Mouse (Mus musculus): ENCODE measurements around the gene Trrap. TPM values are rescaled to one million over a fixed set of nuclear protein-coding genes. Genes with fewer than 3 reads are reported as not detected.

Gene Trrap
- total and polyA plus RNA-seq, 3 experiments, result 44.1 to 91.6 (median 45.6) TPM

DNA sequence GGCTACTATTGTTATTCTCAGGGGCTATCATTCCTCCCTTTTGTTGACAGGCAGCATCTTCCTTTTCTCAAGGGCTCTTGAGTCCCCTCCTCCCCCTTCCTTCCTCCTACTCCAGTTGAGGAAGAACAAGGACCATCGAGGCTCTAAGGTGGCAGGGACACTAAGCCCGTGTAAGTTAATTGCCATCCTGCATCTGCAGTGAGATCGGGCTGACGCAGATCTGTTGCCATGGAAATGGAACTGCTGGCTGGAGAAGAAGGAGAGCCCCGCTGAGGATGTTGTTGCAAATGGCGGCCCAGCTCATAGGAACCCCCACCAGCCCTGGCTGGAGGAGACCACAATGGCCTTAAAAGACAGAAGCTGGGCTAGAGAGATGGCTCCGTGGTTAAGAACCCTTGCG is 9.1 kb upstream of the Trrap start:
- Histone ChIP-seq H3K79me2 (ENCODE audit: control insufficient read depth, insufficient read depth, low read length, poor library complexity) (no peaks in the 10 kb centered on the region), H3K27ac (ENCODE audit: control insufficient read depth, low read depth, low read length) (no peak overlapping the region), H3K27me3 (ENCODE audit: control insufficient read depth in 1 of 2, insufficient read depth in 2 of 2, low read length in 2 of 2) (0 out of 4 replicates have a peak, but pooled peaks cover 0 to 1% of the 10 kb centered on the region in 2 experiments), H3K9me3 (replicated peaks; ENCODE audit: insufficient read depth, low read length) (no peaks in the 10 kb centered on the region), H3K4me3 (ENCODE audit: control insufficient read depth in 1 of 2, insufficient read depth in 1 of 2, low read depth in 2 of 2, low read length in 2 of 2) (no peak overlapping the region), H3K36me3 (ENCODE audit: control insufficient read depth in 1 of 2, insufficient read depth in 2 of 2, low read length in 2 of 2) (no peaks in the 10 kb centered on the region), H3K4me1 (ENCODE audit: control insufficient read depth in 1 of 2, insufficient read depth in 2 of 2, low read length in 2 of 2) (no peaks in the 10 kb centered on the region), H3K9ac (ENCODE audit: control insufficient read depth, low read depth, low read length, poor library complexity, severe bottlenecking) (no peak overlapping the region)
- TF ChIP-seq TCF12 (IDR thresholded peaks at IDR 0.05; ENCODE audit: low read depth, low read length) (no peak), TBP (IDR thresholded peaks at IDR 0.05; ENCODE audit: low read depth, low read length) (no peak), RAD21 (IDR thresholded peaks at IDR 0.05; ENCODE audit: low read depth, low read length) (no peak), MAFK (IDR thresholded peaks at IDR 0.05; ENCODE audit: borderline replicate concordance, low read depth, low read length) (no peak), KAT2A (conservative IDR thresholded peaks at IDR 0.05; ENCODE audit: low read depth, low read length) (no peak), ZMIZ1 (IDR thresholded peaks at IDR 0.05; ENCODE audit: low read depth, low read length) (no peak), UBTF (IDR thresholded peaks at IDR 0.05; ENCODE audit: borderline replicate concordance, insufficient read depth, low read depth, low read length) (no peak), NELFE (IDR thresholded peaks at IDR 0.05; ENCODE audit: low read depth, low read length) (no peak), NRF1 (IDR thresholded peaks at IDR 0.05; ENCODE audit: insufficient read depth, low read depth, low read length, poor library complexity, severe bottlenecking) (no peak), MYC (IDR thresholded peaks at IDR 0.05; ENCODE audit: low read depth, low read length) (no peak), MXI1 (IDR thresholded peaks at IDR 0.05; ENCODE audit: low read depth, low read length) (no peak), USF1 (IDR thresholded peaks at IDR 0.05; ENCODE audit: low read depth, low read length) (no peak), E2F4 (IDR thresholded peaks at IDR 0.05; ENCODE audit: borderline replicate concordance, low read depth, low read length) (no peak), POLR2AphosphoS2 (IDR thresholded peaks at IDR 0.05; ENCODE audit: low read length) (no peak), SIN3A (IDR thresholded peaks at IDR 0.05; ENCODE audit: low read length) (no peak), ETS1 (IDR thresholded peaks at IDR 0.05; ENCODE audit: low read depth, low read length) (no peak), RCOR1 (IDR thresholded peaks at IDR 0.05; ENCODE audit: low read depth, low read length) (no peak), HCFC1 (IDR thresholded peaks at IDR 0.05; ENCODE audit: low read depth, low read length) (no peak), BHLHE40 (IDR thresholded peaks at IDR 0.05; ENCODE audit: borderline replicate concordance, low read depth, low read length) (no peak)
- DNase-seq (ENCODE audit: low read depth, low spot score), result no peak

DNA sequence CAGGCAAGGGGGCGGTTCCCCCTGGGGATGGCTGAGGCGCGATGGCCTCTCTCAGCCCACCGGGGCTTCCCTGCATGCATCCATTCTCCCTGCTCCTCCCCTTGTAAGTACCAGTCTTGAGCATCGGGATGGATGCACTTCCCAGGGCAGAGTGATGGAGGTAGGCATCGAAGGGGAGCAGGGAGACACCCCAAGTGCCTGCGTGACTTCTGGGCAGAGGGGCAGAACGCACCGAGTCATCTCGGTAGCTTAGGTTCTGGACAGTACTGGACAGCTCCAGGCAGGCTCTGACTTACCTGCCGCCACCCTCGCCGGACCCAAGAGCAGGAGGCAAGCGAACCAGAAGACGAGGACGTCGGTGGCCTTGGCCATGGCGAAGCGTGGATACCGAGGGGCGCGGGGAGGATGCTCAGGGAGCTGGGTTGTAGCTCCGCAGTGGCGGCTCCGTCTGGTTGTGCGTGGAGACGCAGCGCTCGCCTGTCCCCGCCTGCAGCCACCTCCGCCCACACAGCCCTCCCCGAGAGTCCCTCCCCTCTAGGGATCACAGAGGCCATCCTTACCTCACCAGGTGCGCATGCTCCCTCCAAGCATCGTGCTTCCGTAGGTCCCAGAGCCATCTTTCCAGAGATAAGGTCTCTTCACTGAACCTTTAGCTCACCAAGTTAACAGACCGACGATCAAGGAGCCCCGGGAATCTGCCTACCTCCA is 6.2 kb upstream of the Trrap start, which contains the start of gene Tmem130:
Tmem130 (minus strand) TSS at position 658 of the 708 bp plus-strand sequence.
- DNase-seq (ENCODE audit: low read depth, low spot score), result no peak
- Histone ChIP-seq H3K4me1 (ENCODE audit: control insufficient read depth in 1 of 2, insufficient read depth in 2 of 2, low read length in 2 of 2) (no peaks in the 10 kb centered on the region), H3K27me3 (ENCODE audit: control insufficient read depth in 1 of 2, insufficient read depth in 2 of 2, low read length in 2 of 2) (0 out of 4 replicates have a peak, but pooled peaks cover 0 to 1% of the 10 kb centered on the region in 2 experiments), H3K9ac (ENCODE audit: control insufficient read depth, low read depth, low read length, poor library complexity, severe bottlenecking) (no peak within 1 kb of the TSS), H3K27ac (ENCODE audit: control insufficient read depth, low read depth, low read length) (no peak within 1 kb of the TSS), H3K4me3 (ENCODE audit: control insufficient read depth in 1 of 2, insufficient read depth in 1 of 2, low read depth in 2 of 2, low read length in 2 of 2) (no peak within 1 kb of the TSS), H3K9me3 (replicated peaks; ENCODE audit: insufficient read depth, low read length) (no peaks in the 10 kb centered on the region), H3K36me3 (ENCODE audit: control insufficient read depth in 1 of 2, insufficient read depth in 2 of 2, low read length in 2 of 2) (no peaks in the 10 kb centered on the region), H3K79me2 (ENCODE audit: control insufficient read depth, insufficient read depth, low read length, poor library complexity) (no peaks in the 10 kb centered on the region)
- TF ChIP-seq HCFC1 (IDR thresholded peaks at IDR 0.05; ENCODE audit: low read depth, low read length), result no peak
- no peak for TF ChIP-seq POLR2A (IDR thresholded peaks at IDR 0.05; ENCODE audit: control insufficient read depth in 1 of 2, insufficient read depth in 1 of 2, low read depth in 1 of 2, low read length in 2 of 2, poor library complexity in 1 of 2)
- no peak for TF ChIP-seq GATA1 (IDR thresholded peaks at IDR 0.05; ENCODE audit: low read depth, low read length)
- no peak for TF ChIP-seq MAX (IDR thresholded peaks at IDR 0.05; ENCODE audit: low read length)
- TF ChIP-seq ETS1 (IDR thresholded peaks at IDR 0.05; ENCODE audit: low read depth, low read length), result no peak
- TF ChIP-seq GABPA (IDR thresholded peaks at IDR 0.05; ENCODE audit: low read depth, low read length), result no peak
- no peak for TF ChIP-seq ZMIZ1 (IDR thresholded peaks at IDR 0.05; ENCODE audit: low read depth, low read length)
- TF ChIP-seq KAT2A (conservative IDR thresholded peaks at IDR 0.05; ENCODE audit: low read depth, low read length), result no peak
- TF ChIP-seq POLR2AphosphoS5 (IDR thresholded peaks at IDR 0.05; ENCODE audit: borderline replicate concordance, low read depth, low read length), result no peak
- TF ChIP-seq CHD1 (IDR thresholded peaks at IDR 0.05; ENCODE audit: low read depth, low read length), result no peak
- TF ChIP-seq SIN3A (IDR thresholded peaks at IDR 0.05; ENCODE audit: low read length), result no peak
- TF ChIP-seq MXI1 (IDR thresholded peaks at IDR 0.05; ENCODE audit: low read depth, low read length), result no peak
